Mouse (Mus musculus) heart, embryonic 11.5 days (tissue): ENCODE data around the gene Gm21992. TPM values are rescaled to one million over a fixed set of nuclear protein-coding genes. Genes with fewer than 3 reads are reported as not detected.

Experiments used
- ATAC-seq: fragments of 200-750 bp; cut with Nextera tagmentation; replicated peaks from 2 replicates; pipeline ENCODE4 v1.8.0; 2017; ENCODE audit warnings: moderate library complexity; ENCODE audit not compliant: insufficient number of reproducible peaks, low FRiP score, low TSS enrichment
- H3K27ac ChIP-seq: fragments of 300-500 bp; sonication (generic); 2 replicates; pipeline ENCODE4 v1.5.1; 2014; ENCODE audit warnings: mild to moderate bottlenecking, low read depth, low read length
- H3K27me3 ChIP-seq: fragments of 300-500 bp; sonication (generic); 2 replicates; pipeline ENCODE4 v1.6.1; 2014; ENCODE audit warnings: mild to moderate bottlenecking, low read length, mixed read lengths; ENCODE audit not compliant: control insufficient read depth, insufficient read depth
- H3K36me3 ChIP-seq: fragments of 300-500 bp; sonication (generic); 2 replicates; pipeline ENCODE4 v1.6.1; 2014; ENCODE audit warnings: mild to moderate bottlenecking, low read length, moderate library complexity, mixed read lengths; ENCODE audit not compliant: control insufficient read depth, insufficient read depth
- H3K4me1 ChIP-seq: fragments of 300-500 bp; sonication (generic); 2 replicates; pipeline ENCODE4 v1.6.1; 2014; ENCODE audit warnings: low read length; ENCODE audit not compliant: control insufficient read depth, insufficient read depth
- H3K4me2 ChIP-seq: fragments of 300-500 bp; sonication (generic); 2 replicates; pipeline ENCODE4 v1.6.1; 2014; ENCODE audit warnings: mild to moderate bottlenecking, moderate library complexity
- H3K4me3 ChIP-seq: fragments of 300-500 bp; sonication (generic); 2 replicates; pipeline ENCODE4 v1.5.1; 2014; ENCODE audit warnings: low read depth, low read length
- H3K9ac ChIP-seq: fragments of 300-500 bp; sonication (generic); 2 replicates; pipeline ENCODE4 v1.6.1; 2014; ENCODE audit warnings: mild to moderate bottlenecking, low read depth, low read length, moderate library complexity
- H3K9me3 ChIP-seq: fragments of 300-500 bp; sonication (generic); replicated peaks from 2 replicates; pipeline ENCODE4 v1.6.1; 2016; ENCODE audit warnings: low read length; ENCODE audit not compliant: control insufficient read depth
- WGBS: fragments of 180-500 bp; shearing (Covaris S2); extraction: QIAGEN DNeasy Blood & Tissue Kit; methylation state at CpG from one replicate; pipeline ENCODE4 v1.1.7; 2014; ENCODE audit not compliant: insufficient replicate concordance; 5-methylcytosine and 5-hydroxymethylcytosine counted together
- polyA plus RNA-seq: library from polyadenylated mRNA; unstranded; fragments of >200 nt; fragmentation: Nextera tagmentation; extraction: Ambion mirVana; gene quantifications from 2 replicates; pipeline ENCODE4 v1.2.1, GENCODE M21; 2014

Gm21992 gene
- polyA plus RNA-seq, 1 experiment from 2014 or later: 24.0 TPM

DNA sequence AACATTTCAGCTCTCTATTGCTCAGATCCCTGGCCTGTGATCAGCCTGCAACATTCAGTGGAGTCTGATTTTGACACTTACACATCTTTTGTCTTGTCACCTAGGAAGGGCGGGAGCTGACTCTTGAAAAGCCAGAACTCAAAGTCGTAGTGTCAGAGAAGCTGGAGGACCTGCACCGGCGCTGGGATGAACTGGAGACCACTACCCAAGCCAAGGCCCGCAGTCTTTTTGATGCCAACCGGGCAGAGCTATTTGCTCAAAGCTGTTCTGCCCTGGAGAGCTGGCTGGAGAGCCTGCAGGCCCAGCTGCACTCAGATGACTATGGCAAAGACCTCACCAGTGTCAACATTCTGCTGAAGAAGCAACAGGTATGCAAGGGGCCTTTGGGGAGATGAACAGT, 69.2 kb downstream of the Gm21992 start:
- no peaks in the 10 kb centered on the region for H3K36me3 ChIP-seq

DNA sequence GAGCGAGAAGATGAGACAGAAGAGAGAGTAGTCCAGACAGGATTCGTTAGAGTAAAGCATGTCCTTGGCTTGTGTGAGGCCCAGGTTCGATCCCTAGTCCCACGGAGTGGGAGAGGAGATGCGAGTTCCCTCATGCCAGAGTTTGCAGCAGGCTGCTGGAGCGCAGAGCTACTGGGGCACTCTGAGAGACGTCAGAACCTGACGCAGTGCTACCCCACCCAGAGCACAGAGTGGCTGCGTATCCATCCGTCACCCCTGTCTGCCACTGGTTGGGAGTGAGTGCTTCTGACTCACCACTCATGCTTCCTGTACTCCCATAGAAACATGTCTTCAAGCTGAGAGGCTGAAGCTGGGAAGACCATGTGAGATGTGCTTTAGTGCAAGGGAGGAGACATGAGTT, 69.9 kb downstream of the Gm21992 start:
- Histone ChIP-seq H3K36me3 (no peaks in the 10 kb centered on the region), H3K9ac (no peak overlapping the region), H3K9me3 (no peaks in the 10 kb centered on the region), H3K27ac (no peak overlapping the region), H3K4me1 (peaks cover 4% of the 10 kb centered on the region), H3K4me3 (no peak overlapping the region), H3K4me2 (no peak overlapping the region), H3K27me3 (no peaks in the 10 kb centered on the region)
- WGBS: 71% methylated on average over 10 of the region's 10 CpGs
- no peak for ATAC-seq

More for the DNA sequence above, 69.2 kb downstream of the Gm21992 start:
- Histone ChIP-seq H3K9ac (no peak overlapping the region), H3K27ac (no peak overlapping the region), H3K4me2 (no peak overlapping the region), H3K9me3 (no peaks in the 10 kb centered on the region), H3K4me3 (no peak overlapping the region), H3K4me1 (peaks cover 4% of the 10 kb centered on the region), H3K27me3 (no peaks in the 10 kb centered on the region)
- WGBS: 85% methylated on average over 6 of the region's 6 CpGs
- ATAC-seq: no peak

DNA sequence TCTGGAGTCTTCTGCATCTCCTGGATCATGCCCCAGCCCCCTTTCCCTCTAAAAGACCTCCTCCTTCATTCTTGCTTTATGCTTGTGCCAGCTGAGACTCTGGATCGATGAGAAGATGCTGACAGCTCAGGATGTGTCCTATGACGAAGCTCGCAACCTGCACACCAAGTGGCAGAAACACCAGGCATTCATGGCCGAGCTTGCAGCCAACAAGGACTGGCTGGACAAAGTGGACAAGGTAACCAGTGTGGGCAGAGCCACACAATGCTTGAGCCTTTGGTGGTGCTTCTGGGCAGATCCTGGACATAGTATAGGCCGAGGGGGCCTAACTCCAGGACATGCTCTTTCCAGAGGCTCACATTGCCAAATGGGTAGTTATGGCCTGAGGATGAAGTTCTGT, 71.7 kb downstream of the Gm21992 start:
- 81% methylated on average over 5 of the region's 5 CpGs for WGBS
- H3K4me1 ChIP-seq: no peaks in the 10 kb centered on the region
- no peaks in the 10 kb centered on the region for H3K36me3 ChIP-seq
- H3K27me3 ChIP-seq: no peaks in the 10 kb centered on the region
- H3K27ac ChIP-seq: no peak overlapping the region
- H3K9me3 ChIP-seq: no peaks in the 10 kb centered on the region
- H3K9ac ChIP-seq: no peak overlapping the region
- no peak for ATAC-seq
- no peak overlapping the region for H3K4me2 ChIP-seq
- H3K4me3 ChIP-seq: no peak overlapping the region

DNA sequence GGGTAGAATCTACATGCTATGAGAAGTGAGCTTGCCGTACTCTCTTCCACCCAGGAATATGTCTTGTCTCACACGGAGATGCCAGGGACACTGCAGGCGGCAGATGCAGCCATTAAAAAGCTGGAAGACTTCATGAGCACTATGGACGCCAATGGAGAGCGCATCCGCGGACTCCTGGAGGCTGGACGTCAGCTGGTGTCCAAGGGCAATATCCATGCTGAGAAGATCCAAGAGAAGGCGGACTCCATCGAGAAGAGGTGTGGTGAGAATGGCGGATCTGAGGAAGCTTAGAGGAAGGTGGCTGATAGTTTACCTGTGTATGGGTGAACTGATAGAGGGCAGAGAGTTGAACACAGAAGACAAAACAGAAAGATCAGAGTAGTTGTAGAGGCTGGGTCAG, 72.4 kb downstream of the Gm21992 start:
- no peak for ATAC-seq
- 88% methylated on average over 11 of the region's 11 CpGs for WGBS
- no peaks in the 10 kb centered on the region for H3K27me3 ChIP-seq
- no peaks in the 10 kb centered on the region for H3K36me3 ChIP-seq
- H3K9me3 ChIP-seq: no peaks in the 10 kb centered on the region
- no peak overlapping the region for H3K4me2 ChIP-seq
- no peak overlapping the region for H3K9ac ChIP-seq
- no peak overlapping the region for H3K4me3 ChIP-seq
- no peaks in the 10 kb centered on the region for H3K4me1 ChIP-seq
- H3K27ac ChIP-seq: no peak overlapping the region

DNA sequence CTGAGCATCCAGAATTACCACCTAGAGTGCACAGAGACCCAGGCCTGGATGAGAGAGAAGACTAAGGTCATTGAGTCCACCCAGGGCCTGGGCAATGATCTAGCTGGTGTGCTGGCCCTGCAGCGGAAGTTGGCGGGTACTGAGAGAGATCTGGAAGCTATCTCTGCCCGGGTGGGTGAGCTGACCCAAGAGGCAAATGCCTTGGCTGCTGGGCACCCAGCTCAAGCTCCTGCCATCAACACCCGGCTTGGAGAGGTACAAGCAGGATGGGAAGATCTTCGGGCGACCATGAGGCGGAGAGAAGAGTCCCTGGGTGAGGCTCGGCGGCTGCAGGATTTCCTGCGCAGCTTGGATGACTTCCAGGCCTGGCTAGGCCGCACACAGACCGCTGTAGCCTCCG, 73.5 kb downstream of the Gm21992 start:
- no peak overlapping the region for H3K4me2 ChIP-seq
- H3K27me3 ChIP-seq: no peaks in the 10 kb centered on the region
- H3K4me1 ChIP-seq: no peaks in the 10 kb centered on the region
- H3K4me3 ChIP-seq: no peak overlapping the region
- 73% methylated on average over 13 of the region's 13 CpGs for WGBS
- no peak overlapping the region for H3K27ac ChIP-seq
- ATAC-seq: no peak
- H3K9me3 ChIP-seq: no peaks in the 10 kb centered on the region
- no peaks in the 10 kb centered on the region for H3K36me3 ChIP-seq
- H3K9ac ChIP-seq: no peak overlapping the region

DNA sequence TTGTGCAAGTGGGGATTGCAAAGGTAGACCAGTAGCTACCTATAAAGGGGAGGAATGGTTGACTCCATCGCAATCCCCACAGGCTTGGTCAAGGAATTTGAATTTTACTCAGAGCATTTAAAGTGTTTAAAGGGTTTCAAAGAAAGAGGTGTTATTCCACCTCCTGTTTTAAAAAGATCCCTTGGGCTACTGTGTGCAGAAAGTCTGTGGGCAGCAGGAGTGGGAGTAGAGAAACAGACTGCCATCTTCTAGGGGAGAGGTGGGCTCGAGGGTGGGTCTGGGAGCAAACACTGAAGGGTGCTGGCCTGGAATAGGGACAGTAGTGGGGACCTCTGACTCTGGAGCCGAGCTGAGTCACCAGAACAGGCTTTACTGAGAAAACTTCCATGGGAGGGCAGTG, 78.4 kb downstream of the Gm21992 start:
- WGBS: 66% methylated on average over 3 of the region's 3 CpGs
- Histone ChIP-seq H3K9me3 (no peaks in the 10 kb centered on the region), H3K9ac (no peak overlapping the region), H3K27me3 (no peaks in the 10 kb centered on the region), H3K4me2 (no peak overlapping the region), H3K4me1 (no peaks in the 10 kb centered on the region), H3K36me3 (no peaks in the 10 kb centered on the region), H3K4me3 (no peak overlapping the region), H3K27ac (no peak overlapping the region)
- ATAC-seq: no peak

DNA sequence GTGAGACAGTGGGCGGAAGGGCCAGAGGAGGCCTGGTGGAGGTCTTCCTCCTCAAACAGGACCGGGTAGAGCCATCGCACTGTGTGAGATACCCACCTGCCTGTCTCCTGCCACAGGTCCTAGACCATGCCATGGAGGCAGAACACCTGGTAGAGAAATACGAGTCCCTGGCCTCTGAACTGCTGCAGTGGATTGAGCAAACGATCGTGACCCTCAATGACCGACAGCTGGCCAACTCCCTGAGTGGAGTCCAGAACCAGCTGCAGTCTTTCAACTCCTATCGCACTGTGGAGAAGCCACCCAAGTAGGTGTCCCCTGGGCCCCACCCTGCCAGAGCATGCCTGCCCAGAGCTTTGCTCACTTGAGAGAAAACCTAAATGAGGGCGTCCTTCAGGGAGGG, 82.2 kb downstream of the Gm21992 start:
- WGBS: 82% methylated on average over 9 of the region's 9 CpGs

DNA sequence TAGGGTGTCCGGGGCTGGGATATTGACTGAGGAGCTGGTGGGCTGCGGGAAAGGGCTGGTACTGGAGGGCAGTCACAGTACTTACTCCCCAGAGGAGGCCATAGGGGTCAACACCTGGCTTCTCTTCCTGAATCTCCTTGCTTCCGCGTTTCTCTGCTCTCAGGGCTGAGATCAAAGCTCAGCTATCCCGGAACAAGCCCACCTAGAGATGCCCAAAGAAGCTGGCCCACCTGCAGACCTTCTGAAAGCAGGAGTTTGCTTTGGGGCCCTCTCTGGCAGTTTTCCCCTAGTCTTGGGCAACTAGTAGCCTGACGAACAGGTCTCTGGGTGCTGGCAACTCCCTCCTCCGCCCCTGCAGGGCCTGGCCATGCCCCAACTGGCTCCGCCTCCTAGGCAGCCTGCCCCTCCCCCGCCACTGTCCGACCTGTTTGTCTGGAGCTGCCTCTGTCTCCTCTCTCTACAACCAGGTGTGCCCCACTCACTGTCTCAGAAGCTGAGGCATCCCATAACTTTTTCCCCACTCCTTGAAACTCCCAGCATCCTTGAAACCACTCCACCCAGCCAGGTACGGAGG, 90.7 kb downstream of the Gm21992 start:
- 12% methylated on average over 11 of the region's 11 CpGs for WGBS
- Histone ChIP-seq H3K9me3 (no peaks in the 10 kb centered on the region), H3K36me3 (no peaks in the 10 kb centered on the region), H3K4me3 (no peak overlapping the region), H3K27ac (no peak overlapping the region), H3K4me1 (no peaks in the 10 kb centered on the region), H3K9ac (no peak overlapping the region), H3K27me3 (peaks cover 34% of the 10 kb centered on the region), H3K4me2 (peak overlapping the region; percentile 20; the same call in 1 of the 2 replicates)
- ATAC-seq: no peak

More for the DNA sequence above, 82.2 kb downstream of the Gm21992 start:
- Histone ChIP-seq H3K27ac (no peak overlapping the region), H3K9me3 (no peaks in the 10 kb centered on the region), H3K36me3 (no peaks in the 10 kb centered on the region), H3K4me1 (no peaks in the 10 kb centered on the region), H3K4me3 (no peak overlapping the region), H3K9ac (no peak overlapping the region), H3K4me2 (no peak overlapping the region), H3K27me3 (no peaks in the 10 kb centered on the region)
- no peak for ATAC-seq

DNA sequence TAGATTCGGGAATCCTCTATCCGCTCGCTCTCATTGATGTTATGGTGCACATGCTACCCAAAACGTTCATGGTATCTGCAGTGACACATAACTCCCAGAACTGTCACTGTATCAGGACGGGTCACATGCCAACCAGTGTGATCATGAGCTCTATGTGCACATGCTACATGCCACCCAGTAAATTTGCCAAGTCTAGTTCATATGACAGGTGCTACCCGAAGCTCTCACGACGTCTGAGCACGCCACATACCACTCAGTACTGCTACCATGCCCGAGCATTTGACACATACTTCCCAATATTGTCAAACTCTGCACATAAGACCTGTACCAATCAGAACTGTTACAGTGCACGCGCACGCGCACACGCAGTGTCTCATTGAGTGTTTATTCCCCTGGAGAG, 91.3 kb downstream of the Gm21992 start:
- 76% methylated on average over 15 of the region's 15 CpGs for WGBS
- no peak overlapping the region for H3K4me2 ChIP-seq

More for the DNA sequence above, 91.3 kb downstream of the Gm21992 start:
- no peak overlapping the region for H3K27ac ChIP-seq
- H3K4me3 ChIP-seq: no peak overlapping the region
- H3K9me3 ChIP-seq: no peaks in the 10 kb centered on the region
- ATAC-seq: no peak
- no peaks in the 10 kb centered on the region for H3K36me3 ChIP-seq
- H3K4me1 ChIP-seq: no peaks in the 10 kb centered on the region
- peaks cover 40% of the 10 kb centered on the region for H3K27me3 ChIP-seq
- H3K9ac ChIP-seq: no peak overlapping the region
